Comparison of ENCODE assay signal across 21 mouse cellular contexts in the genomic region with DNA sequence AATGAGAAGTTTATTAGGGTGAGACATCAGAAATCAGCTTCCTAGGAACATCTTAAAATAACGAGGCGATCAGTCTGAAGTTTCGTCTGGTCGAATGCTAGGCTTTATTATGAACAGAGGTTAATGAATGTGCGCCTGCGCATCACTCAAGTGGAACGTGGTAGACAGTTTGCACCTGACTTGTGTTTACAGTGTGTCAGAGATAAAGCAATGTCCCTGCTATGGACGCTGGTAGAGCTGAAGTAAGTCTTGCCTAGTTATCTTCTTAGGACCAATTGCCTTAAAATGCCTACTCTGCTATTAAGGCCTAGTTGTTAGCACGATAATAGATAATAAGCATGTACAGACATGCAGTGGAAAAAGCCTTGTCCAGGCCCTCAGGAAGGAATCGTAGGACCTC.
DNase-seq lines count a peak whose midpoint lies in the region; ATAC-seq and TF ChIP-seq lines count a peak whose summit lies in the region.
"Had no signal": no experiment of that assay in that cellular context is flagged by ENCODE, and none has a peak within 500 bp of the region (broad histone marks: within the 10 kb centered on the region; RNA-seq: fewer than 3 reads in every experiment).

No protein-coding gene starts in this region.

- peaks cover 5% of the 10 kb centered on the region; the same call in 1 of the 2 replicates for H3K79me2 ChIP-seq in MEL (ENCODE audit: control insufficient read depth, insufficient read depth, low read length, poor library complexity)

- no peaks in the 10 kb centered on the region for H3K9me3 ChIP-seq in MEL (replicated peaks; ENCODE audit: insufficient read depth, low read length)
- no peaks in the 10 kb centered on the region for H3K9me3 ChIP-seq in intestine, embryonic 16.5 days (ENCODE audit: control insufficient read depth, low read length)
- H3K9me3 ChIP-seq: embryonic facial prominence, embryonic 10.5 days; embryonic facial prominence, embryonic 12.5 days; forebrain, embryonic 12.5 days had no signal

- no peak overlapping the region for H3K4me2 ChIP-seq in intestine, embryonic 16.5 days (ENCODE audit: low read depth, low read length)
- H3K4me2 ChIP-seq: embryonic facial prominence, embryonic 12.5 days; forebrain, embryonic 12.5 days had no signal

- no peaks in the 10 kb centered on the region; a peak in 1 of 4 replicates for H3K4me1 ChIP-seq in MEL (ENCODE audit: control insufficient read depth in 1 of 2, insufficient read depth in 2 of 2, low read length in 2 of 2)
- H3K4me1 ChIP-seq in intestine, embryonic 16.5 days (ENCODE audit: control insufficient read depth, insufficient read depth, low read length), result peaks cover 7% of the 10 kb centered on the region
- H3K4me1 ChIP-seq: forebrain, embryonic 12.5 days had no signal

- 82% methylated on average over 10 of the region's 10 CpGs for WGBS in intestine, embryonic 16.5 days

- peak; percentile 35 for DNase-seq in heart, adult 11 months
- DNase-seq in heart, adult 18-20 months, result no peak
- no peak for DNase-seq in MEL (ENCODE audit: low read depth, low spot score)
- no peak for DNase-seq in layer of hippocampus, adult 9-11 months
- DNase-seq: adrenal gland, adult 8-10 months; adrenal gland, postnatal 14 days; adrenal gland, postnatal 36 days; cerebellum, adult 11-12 months; cerebellum, adult 2 months; cerebellum, adult 9-10 months; cerebellum, postnatal 10 days; cerebellum, postnatal 25 days; forebrain, postnatal 0 days had no signal

- no peak overlapping the region for H3K4me3 ChIP-seq in MEL (ENCODE audit: control insufficient read depth in 1 of 2, insufficient read depth in 1 of 2, low read depth in 2 of 2, low read length in 2 of 2)
- no peak overlapping the region for H3K4me3 ChIP-seq in intestine, embryonic 16.5 days (ENCODE audit: low read length)
- H3K4me3 ChIP-seq: embryonic facial prominence, embryonic 10.5 days; embryonic facial prominence, embryonic 12.5 days; forebrain, embryonic 12.5 days had no signal

- no peak for TF ChIP-seq CTCF in MEL (IDR thresholded peaks at IDR 0.05 in 2 of 3, conservative IDR thresholded peaks at IDR 0.05 in 1 of 3; ENCODE audit: control insufficient read depth in 1 of 3, insufficient read depth in 1 of 3, low read depth in 2 of 3, low read length in 3 of 3, poor library complexity in 1 of 3, severe bottlenecking in 1 of 3)

- H3K27me3 ChIP-seq in MEL (ENCODE audit: control insufficient read depth in 1 of 2, insufficient read depth in 2 of 2, low read length in 2 of 2), result no peaks in the 10 kb centered on the region
- H3K27me3 ChIP-seq in intestine, embryonic 16.5 days (replicated peaks; ENCODE audit: control insufficient read depth, insufficient read depth, low read length), result no peaks in the 10 kb centered on the region
- H3K27me3 ChIP-seq: embryonic facial prominence, embryonic 12.5 days; forebrain, embryonic 12.5 days; Patski had no signal

- no peak for TF ChIP-seq POLR2A in MEL (IDR thresholded peaks at IDR 0.05; ENCODE audit: control insufficient read depth in 1 of 2, insufficient read depth in 1 of 2, low read depth in 1 of 2, low read length in 2 of 2, poor library complexity in 1 of 2)

- TF ChIP-seq EP300 in MEL (IDR thresholded peaks at IDR 0.05; ENCODE audit: low read depth in 1 of 2, low read length in 2 of 2), result no peak

- H3K36me3 ChIP-seq in MEL (ENCODE audit: control insufficient read depth in 1 of 2, insufficient read depth in 2 of 2, low read length in 2 of 2), result peaks cover 4 to 72% of the 10 kb centered on the region in 2 experiments; a peak in 3 of 4 replicates
- H3K36me3 ChIP-seq in intestine, embryonic 16.5 days (ENCODE audit: control insufficient read depth, insufficient read depth, low read length), result peaks cover 3% of the 10 kb centered on the region; the same call in 1 of the 2 replicates
- H3K36me3 ChIP-seq: embryonic facial prominence, embryonic 10.5 days; embryonic facial prominence, embryonic 12.5 days; forebrain, embryonic 12.5 days had no signal

- TF ChIP-seq RAD21 in MEL (IDR thresholded peaks at IDR 0.05; ENCODE audit: low read depth, low read length), result no peak

- peak; percentile 21; the same call in 1 of the 2 replicates for ATAC-seq in megakaryocyte progenitor cell, adult 5-6 weeks (replicated peaks; ENCODE audit: poor library complexity)
- ATAC-seq in intestine, embryonic 16.5 days, result no peak
- ATAC-seq: activated CD4-positive, CD25-positive, alpha-beta regulatory T cell, adult 4 months; forebrain, embryonic 14.5 days; forebrain, postnatal 0 days; Patski had no signal

- no peak overlapping the region for H3K27ac ChIP-seq in MEL (ENCODE audit: control insufficient read depth, low read depth, low read length)
- H3K27ac ChIP-seq in intestine, embryonic 16.5 days (ENCODE audit: low read length), result no peak overlapping the region
- H3K27ac ChIP-seq: embryonic facial prominence, embryonic 10.5 days; embryonic facial prominence, embryonic 12.5 days; forebrain, embryonic 12.5 days had no signal

- H3K9ac ChIP-seq in MEL (ENCODE audit: control insufficient read depth, low read depth, low read length, poor library complexity, severe bottlenecking), result no peak overlapping the region
- no peak overlapping the region for H3K9ac ChIP-seq in intestine, embryonic 16.5 days (ENCODE audit: low read depth, low read length)
- H3K9ac ChIP-seq: embryonic facial prominence, embryonic 12.5 days; forebrain, embryonic 12.5 days; forebrain, postnatal 0 days had no signal

TF ChIP-seq in MEL, 35 proteins besides CTCF, POLR2A, EP300 and RAD21:
- TF ChIP-seq ZC3H11A (IDR thresholded peaks at IDR 0.05; ENCODE audit: low read depth, low read length) (no peak), ZMIZ1 (IDR thresholded peaks at IDR 0.05; ENCODE audit: low read depth, low read length) (peak; percentile 67), SMC3 (IDR thresholded peaks at IDR 0.05; ENCODE audit: low read depth, low read length) (peak; percentile 9; the same call in 1 of the 2 replicates), MAFK (IDR thresholded peaks at IDR 0.05; ENCODE audit: borderline replicate concordance, low read depth, low read length) (0 out of 2 replicates have a peak, but pooled peaks have one; percentile 8)
